Mouse (Mus musculus): ENCODE data around the gene Cutal. TPM values are rescaled to one million over a fixed set of nuclear protein-coding genes. Genes with fewer than 3 reads are reported as not detected.
A peak's percentile ranks its signal among the peaks of the same experiment; 100 is the strongest.

Cutal gene
- polyA plus RNA-seq, 2 experiments, result 0.06 TPM; not detected in 1

- no peak for DNase-seq (ENCODE audit: low spot score)
- Histone ChIP-seq H3K27ac (replicated peaks; ENCODE audit: low read depth, low read length) (no peak overlapping the region), H3K4me3 (replicated peaks; ENCODE audit: low read length) (peak overlapping the region; percentile 54), H3K9ac (ENCODE audit: low read depth, low read length, severe bottlenecking) (0 out of 2 replicates have a peak overlapping the region, but pooled peaks have one; percentile 69), H3K4me2 (replicated peaks; ENCODE audit: low read depth, low read length, severe bottlenecking) (peak overlapping the region; percentile 97; the same call in 1 of the 2 replicates), H3K4me1 (ENCODE audit: control insufficient read depth, insufficient read depth, low read length) (0 out of 2 replicates have a peak, but pooled peaks cover 3% of the 10 kb centered on the region), H3K9me3 (ENCODE audit: control insufficient read depth, low read length) (no peaks in the 10 kb centered on the region), H3K27me3 (ENCODE audit: control insufficient read depth, insufficient read depth, low read length) (peaks cover 64% of the 10 kb centered on the region), H3K36me3 (ENCODE audit: control insufficient read depth, insufficient read depth, low read length) (no peaks in the 10 kb centered on the region)
- WGBS, result 36% methylated on average over 7 of the region's 7 CpGs
- TF ChIP-seq POLR2A (IDR thresholded peaks at IDR 0.05; ENCODE audit: borderline replicate concordance, extremely low read depth, insufficient read depth, insufficient read length), result no peak
- ATAC-seq (ENCODE audit: low FRiP score, low read depth), result no peak
These were observed 38.4 kb downstream of the Cutal start for GRCm38 (mm10) chr2:34912613-34913012.

- peak within 1 kb of the TSS; percentile 69 for H3K9ac ChIP-seq (ENCODE audit: low read depth, low read length, severe bottlenecking)
- no peak for DNase-seq (ENCODE audit: low spot score)
- 0 out of 2 replicates have a peak, but pooled peaks cover 3% of the 10 kb centered on the region for H3K4me1 ChIP-seq (ENCODE audit: control insufficient read depth, insufficient read depth, low read length)
- ATAC-seq (ENCODE audit: low FRiP score, low read depth), result peak; percentile 39
- peak within 1 kb of the TSS; percentile 54 for H3K4me3 ChIP-seq (replicated peaks; ENCODE audit: low read length)
- H3K27ac ChIP-seq (replicated peaks; ENCODE audit: low read depth, low read length), result no peak within 1 kb of the TSS
- peaks cover 62% of the 10 kb centered on the region for H3K27me3 ChIP-seq (ENCODE audit: control insufficient read depth, insufficient read depth, low read length)
- H3K4me2 ChIP-seq (replicated peaks; ENCODE audit: low read depth, low read length, severe bottlenecking), result peak within 1 kb of the TSS; percentile 97
- H3K9me3 ChIP-seq (ENCODE audit: control insufficient read depth, low read length), result no peaks in the 10 kb centered on the region
- TF ChIP-seq POLR2A (IDR thresholded peaks at IDR 0.05; ENCODE audit: borderline replicate concordance, extremely low read depth, insufficient read depth, insufficient read length), result no peak
- under 1% methylated on average over 47 of the region's 64 CpGs for WGBS
- H3K36me3 ChIP-seq (ENCODE audit: control insufficient read depth, insufficient read depth, low read length), result no peaks in the 10 kb centered on the region
These were observed 39.2 kb downstream of the Cutal start, which contains the start of gene Phf19 for GRCm38 (mm10) chr2:34913218-34914068. Gene Phf19 (minus strand): TSS chr2:34914026.

- TF ChIP-seq POLR2A (IDR thresholded peaks at IDR 0.05; ENCODE audit: borderline replicate concordance, extremely low read depth, insufficient read depth, insufficient read length), result no peak
- Histone ChIP-seq H3K9me3 (ENCODE audit: control insufficient read depth, low read length) (no peaks in the 10 kb centered on the region), H3K4me2 (replicated peaks; ENCODE audit: low read depth, low read length, severe bottlenecking) (peak overlapping the region; percentile 97), H3K27me3 (ENCODE audit: control insufficient read depth, insufficient read depth, low read length) (peaks cover 59% of the 10 kb centered on the region), H3K4me1 (ENCODE audit: control insufficient read depth, insufficient read depth, low read length) (0 out of 2 replicates have a peak, but pooled peaks cover 3% of the 10 kb centered on the region), H3K36me3 (ENCODE audit: control insufficient read depth, insufficient read depth, low read length) (no peaks in the 10 kb centered on the region), H3K9ac (ENCODE audit: low read depth, low read length, severe bottlenecking) (peak overlapping the region; percentile 69), H3K4me3 (replicated peaks; ENCODE audit: low read length) (peak overlapping the region; percentile 54), H3K27ac (replicated peaks; ENCODE audit: low read depth, low read length) (no peak overlapping the region)
- 3% methylated on average over 41 of the region's 50 CpGs for WGBS
- ATAC-seq (ENCODE audit: low FRiP score, low read depth), result peak; percentile 62; the same call in 1 of the 2 replicates
- peak; percentile 29 for DNase-seq (ENCODE audit: low spot score)
These were observed 40.0 kb downstream of the Cutal start for GRCm38 (mm10) chr2:34914069-34914822.

DNA sequence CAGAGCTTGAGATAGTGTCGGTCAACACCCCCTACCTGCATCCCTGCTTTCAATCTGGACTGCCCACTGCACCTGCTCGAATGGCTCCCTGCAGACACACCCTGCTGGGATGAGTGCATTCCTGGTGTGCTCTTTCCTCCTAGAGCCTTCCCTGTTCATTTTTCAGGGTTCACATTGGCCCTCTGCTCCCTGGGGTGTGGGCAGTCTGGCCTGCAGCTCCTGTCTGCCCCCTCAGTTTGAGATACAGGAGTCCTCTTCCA, 40.6 kb downstream of the Cutal start:
- ATAC-seq (ENCODE audit: low FRiP score, low read depth) (0 out of 2 replicates have a peak, but pooled peaks have one; percentile 5), DNase-seq (ENCODE audit: low spot score) (no peak)
- Histone ChIP-seq H3K27ac (replicated peaks; ENCODE audit: low read depth, low read length) (no peak overlapping the region), H3K36me3 (ENCODE audit: control insufficient read depth, insufficient read depth, low read length) (no peaks in the 10 kb centered on the region), H3K4me1 (ENCODE audit: control insufficient read depth, insufficient read depth, low read length) (0 out of 2 replicates have a peak, but pooled peaks cover 3% of the 10 kb centered on the region), H3K9ac (ENCODE audit: low read depth, low read length, severe bottlenecking) (no peak overlapping the region), H3K4me2 (replicated peaks; ENCODE audit: low read depth, low read length, severe bottlenecking) (peak overlapping the region; percentile 97), H3K27me3 (ENCODE audit: control insufficient read depth, insufficient read depth, low read length) (peaks cover 54% of the 10 kb centered on the region), H3K9me3 (ENCODE audit: control insufficient read depth, low read length) (no peaks in the 10 kb centered on the region), H3K4me3 (replicated peaks; ENCODE audit: low read length) (no peak overlapping the region)
- 7% methylated on average over 2 of the region's 2 CpGs for WGBS
- no peak for TF ChIP-seq POLR2A (IDR thresholded peaks at IDR 0.05; ENCODE audit: borderline replicate concordance, extremely low read depth, insufficient read depth, insufficient read length)

DNA sequence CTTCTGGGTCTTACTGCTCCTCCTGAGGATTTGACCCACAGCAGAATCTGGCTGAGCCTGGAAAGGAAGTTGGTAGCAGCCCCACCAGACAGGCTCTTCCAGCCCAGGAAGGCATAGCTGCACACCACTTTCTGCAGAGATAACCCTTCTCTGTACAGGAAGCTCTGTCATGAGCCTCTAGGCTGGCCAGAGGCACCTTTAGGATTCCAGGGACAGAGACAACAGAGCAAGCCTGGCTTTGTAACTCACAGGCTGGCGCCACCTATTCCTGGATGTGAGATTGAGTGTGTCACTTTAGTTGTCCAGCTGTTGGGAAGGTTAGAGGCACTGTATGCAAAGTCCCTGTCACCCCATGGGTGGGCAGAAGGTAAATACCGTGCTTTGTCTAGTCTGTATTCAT, 40.9 kb downstream of the Cutal start:
- ATAC-seq (ENCODE audit: low FRiP score, low read depth) (no peak), DNase-seq (ENCODE audit: low spot score) (no peak)
- H3K27me3 ChIP-seq (ENCODE audit: control insufficient read depth, insufficient read depth, low read length), result peaks cover 53% of the 10 kb centered on the region
- H3K4me2 ChIP-seq (replicated peaks; ENCODE audit: low read depth, low read length, severe bottlenecking), result no peak overlapping the region
- H3K4me1 ChIP-seq (ENCODE audit: control insufficient read depth, insufficient read depth, low read length), result 0 out of 2 replicates have a peak, but pooled peaks cover 3% of the 10 kb centered on the region
- no peak overlapping the region for H3K4me3 ChIP-seq (replicated peaks; ENCODE audit: low read length)
- H3K27ac ChIP-seq (replicated peaks; ENCODE audit: low read depth, low read length), result no peak overlapping the region
- 53% methylated on average over 2 of the region's 2 CpGs for WGBS
- TF ChIP-seq POLR2A (IDR thresholded peaks at IDR 0.05; ENCODE audit: borderline replicate concordance, extremely low read depth, insufficient read depth, insufficient read length), result no peak
- no peaks in the 10 kb centered on the region for H3K9me3 ChIP-seq (ENCODE audit: control insufficient read depth, low read length)
- H3K9ac ChIP-seq (ENCODE audit: low read depth, low read length, severe bottlenecking), result no peak overlapping the region
- H3K36me3 ChIP-seq (ENCODE audit: control insufficient read depth, insufficient read depth, low read length), result no peaks in the 10 kb centered on the region

All from limb, embryonic 14.5 days (tissue).